Mouse (Mus musculus) frontal cortex, adult (tissue): ENCODE measurements around the gene Tmem184a.

Experiments used
- ATAC-seq: cut with Nextera tagmentation; 2 replicates; pipeline ENCODE4 v1.9.2; 2017; ENCODE audit warnings: mild to moderate bottlenecking, moderate library complexity, mixed read lengths; ENCODE audit not compliant: low TSS enrichment

Gene Tmem184a

DNA sequence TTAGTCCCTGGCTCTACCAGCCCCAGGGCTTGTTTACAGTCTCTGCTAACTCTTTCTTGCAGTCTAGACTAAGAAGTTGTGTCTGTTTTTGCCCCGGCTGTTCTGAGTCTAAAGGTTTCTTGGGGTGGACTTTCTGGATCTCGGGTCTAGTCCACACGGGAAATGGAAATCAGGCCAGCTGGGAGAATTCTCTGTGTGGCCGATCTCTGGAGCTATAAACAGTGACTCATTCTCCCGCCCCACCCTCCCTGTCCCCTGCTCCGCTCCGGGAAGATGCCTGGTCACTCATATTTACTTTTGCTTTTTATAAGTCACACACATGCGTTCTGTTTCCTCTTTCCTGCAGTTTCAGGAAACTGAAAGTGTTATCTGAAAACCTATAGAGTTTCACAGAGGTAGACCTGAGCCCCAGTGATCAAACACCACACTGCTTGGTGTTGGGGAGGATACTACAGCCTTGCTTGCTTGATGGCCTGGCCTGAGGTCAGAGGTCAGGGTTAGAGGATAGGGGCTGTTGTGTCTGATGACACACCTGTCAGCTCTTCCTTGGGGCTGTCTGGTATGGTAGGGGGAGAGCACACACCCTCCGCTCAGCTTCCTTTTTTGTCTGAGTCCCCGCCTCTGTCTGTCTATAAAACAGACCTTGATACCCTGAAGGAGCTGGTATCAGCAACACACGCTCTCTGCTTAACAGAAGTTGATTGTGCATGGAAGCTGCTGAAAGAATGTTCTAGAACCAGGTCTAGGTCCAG, 26.2 kb downstream of the Tmem184a start:
- no peak for ATAC-seq

DNA sequence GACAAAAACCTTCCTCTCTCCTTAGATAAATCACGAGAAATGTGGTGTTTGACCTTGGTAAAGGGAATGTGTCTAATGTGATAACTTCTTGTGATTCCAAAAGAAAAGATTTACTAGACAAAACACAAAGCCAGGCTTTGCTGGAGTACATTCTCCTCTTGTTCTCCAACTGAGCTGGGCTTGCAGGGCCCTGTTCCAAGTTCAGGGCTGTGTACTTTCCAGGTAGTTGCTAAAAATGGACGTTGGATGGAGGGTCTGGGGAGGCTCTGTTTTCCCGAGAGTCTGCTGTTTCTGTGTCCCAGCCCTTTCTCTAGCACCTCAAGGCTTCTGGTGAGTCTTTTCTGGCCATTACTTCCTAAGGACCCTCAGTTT, 26.8 kb downstream of the Tmem184a start:
- no peak for ATAC-seq

DNA sequence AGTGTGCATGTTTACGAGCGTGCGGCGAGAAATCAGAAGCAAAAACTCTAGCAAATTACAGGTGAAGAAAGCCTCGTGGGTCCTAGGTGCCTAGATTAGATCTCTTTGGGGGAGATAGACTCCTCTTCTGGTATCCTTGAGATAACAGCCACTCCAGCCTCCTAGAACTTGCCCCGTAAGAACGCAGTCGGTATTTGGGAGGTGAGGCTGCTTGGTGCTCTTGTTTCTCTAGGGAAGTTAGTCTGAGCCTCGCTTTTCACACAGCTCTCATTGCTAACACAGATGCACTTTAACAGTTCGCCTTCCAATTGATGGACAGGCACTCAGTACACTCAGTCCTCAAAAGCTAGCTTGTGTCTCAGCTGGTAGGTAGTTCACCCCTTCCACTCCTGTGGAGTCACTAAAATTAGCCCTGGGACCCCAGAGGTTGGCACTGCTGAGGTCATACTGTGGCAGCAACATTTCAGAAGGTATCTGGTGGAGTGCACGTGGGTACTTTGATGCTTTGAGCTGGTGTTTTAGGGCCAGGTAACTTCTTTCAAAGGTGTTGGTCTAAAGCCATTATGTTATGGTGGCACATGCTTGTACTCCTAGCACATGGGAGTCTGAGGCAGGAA, 27.4 kb downstream of the Tmem184a start:
- no peak for ATAC-seq

DNA sequence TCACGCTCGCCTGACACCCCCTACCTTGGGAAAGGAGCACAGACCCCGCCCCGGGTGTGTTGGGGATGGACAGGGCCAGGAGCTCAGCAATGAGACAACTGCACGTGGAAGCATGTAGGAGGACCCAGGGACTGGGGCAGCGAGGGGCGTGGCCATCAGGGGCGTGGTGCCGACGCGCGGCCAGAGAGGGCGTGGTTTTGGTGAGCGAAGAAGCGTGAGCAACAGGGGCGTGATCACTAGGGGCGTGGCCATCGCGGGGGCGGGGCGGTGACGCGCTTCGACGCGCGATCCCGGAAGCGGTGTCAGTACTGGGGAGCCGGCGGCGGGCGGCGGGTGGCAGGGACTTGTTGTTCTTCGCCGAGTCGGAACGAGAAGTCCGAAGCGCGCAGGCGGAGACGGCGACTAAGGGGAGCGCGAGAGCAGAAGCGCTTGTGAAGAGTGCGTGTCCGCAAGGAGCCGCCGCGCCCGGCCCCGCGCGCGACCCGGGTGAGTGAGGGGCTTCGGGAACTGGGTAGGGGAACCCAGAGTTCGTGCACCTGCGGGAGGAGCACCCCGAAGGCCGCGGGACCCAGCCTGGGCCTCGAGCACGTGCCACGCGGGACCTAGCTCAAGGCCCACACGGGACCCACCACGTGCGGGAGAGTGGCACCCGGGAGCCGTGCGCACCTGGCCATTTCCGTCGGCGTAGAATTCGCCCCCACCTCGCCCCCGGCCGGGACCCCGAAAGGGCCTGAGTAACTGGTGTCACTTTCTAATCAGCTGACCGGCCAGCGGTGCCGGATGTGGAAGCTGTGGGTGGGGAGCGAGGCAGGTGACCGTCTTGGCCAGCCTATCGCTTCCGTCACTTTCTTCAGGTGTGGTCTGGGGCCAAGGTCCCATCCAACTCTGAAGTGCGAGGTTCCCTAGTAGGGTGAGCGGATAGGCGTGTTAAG, 28.2 kb downstream of the Tmem184a start, which contains the start of gene Mafk:
TSS of gene Mafk (plus strand) at position 287 of the 932 bp plus-strand sequence.
- ATAC-seq = peak; percentile 73

DNA sequence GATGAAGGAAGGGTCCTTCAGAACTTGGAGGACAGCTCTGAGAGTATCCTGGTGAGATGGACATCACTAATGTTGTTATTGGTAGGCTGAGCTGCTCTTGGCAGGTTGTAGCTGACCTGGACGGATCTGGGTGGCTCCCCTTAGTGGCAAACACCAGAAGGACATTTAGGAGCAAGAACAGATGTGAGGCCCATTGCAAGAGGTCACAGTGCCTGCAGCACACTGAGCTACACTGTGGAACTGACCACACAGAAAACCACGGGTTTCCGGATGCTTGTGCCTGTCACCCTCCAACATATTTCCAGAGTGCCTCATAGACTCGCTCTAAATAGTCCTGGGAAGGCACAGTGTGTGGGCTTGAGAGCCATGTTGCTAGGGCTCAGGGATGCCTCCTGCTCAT, 30.3 kb downstream of the Tmem184a start:
- no peak for ATAC-seq

DNA sequence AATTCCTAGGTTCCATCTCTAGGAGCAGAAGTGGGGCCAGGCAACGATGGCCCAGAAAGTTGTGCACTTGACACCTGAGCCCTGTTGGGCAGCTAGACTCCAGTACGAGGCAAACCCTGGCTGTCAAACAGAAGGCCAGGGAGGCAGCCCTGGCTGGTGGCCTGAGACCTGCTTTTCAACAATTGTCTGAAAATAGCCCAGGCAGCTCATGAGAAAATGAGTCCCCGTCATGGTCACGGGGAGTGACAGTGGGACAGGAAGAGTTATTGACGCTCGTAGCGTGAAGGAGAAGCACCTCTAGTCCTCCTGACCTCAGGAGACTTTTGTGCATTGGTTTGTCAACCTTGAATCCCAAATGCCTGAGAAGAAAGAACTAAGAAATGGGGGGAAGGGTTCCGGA, 38.3 kb downstream of the Tmem184a start:
- no peak for ATAC-seq

DNA sequence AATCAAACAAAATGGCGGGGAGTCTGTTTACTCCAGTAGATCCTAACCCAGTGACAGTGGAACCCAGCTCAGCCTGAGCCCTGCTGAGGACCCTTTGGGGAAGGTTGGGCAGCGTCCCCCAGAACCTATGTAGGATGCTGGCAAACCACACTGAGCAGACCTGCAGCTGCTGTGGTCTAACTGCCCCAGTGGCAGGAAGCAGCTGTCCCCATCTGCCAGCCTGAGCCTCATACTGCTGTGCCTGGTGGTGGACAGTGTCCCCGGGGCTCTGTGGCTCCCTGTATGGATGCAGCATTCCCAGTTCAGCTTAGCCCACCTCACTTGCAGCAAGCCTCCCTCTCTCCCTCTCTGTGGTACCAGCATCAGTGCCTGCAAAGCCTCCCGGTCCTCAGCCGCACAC, 42.8 kb downstream of the Tmem184a start:
- ATAC-seq = no peak

DNA sequence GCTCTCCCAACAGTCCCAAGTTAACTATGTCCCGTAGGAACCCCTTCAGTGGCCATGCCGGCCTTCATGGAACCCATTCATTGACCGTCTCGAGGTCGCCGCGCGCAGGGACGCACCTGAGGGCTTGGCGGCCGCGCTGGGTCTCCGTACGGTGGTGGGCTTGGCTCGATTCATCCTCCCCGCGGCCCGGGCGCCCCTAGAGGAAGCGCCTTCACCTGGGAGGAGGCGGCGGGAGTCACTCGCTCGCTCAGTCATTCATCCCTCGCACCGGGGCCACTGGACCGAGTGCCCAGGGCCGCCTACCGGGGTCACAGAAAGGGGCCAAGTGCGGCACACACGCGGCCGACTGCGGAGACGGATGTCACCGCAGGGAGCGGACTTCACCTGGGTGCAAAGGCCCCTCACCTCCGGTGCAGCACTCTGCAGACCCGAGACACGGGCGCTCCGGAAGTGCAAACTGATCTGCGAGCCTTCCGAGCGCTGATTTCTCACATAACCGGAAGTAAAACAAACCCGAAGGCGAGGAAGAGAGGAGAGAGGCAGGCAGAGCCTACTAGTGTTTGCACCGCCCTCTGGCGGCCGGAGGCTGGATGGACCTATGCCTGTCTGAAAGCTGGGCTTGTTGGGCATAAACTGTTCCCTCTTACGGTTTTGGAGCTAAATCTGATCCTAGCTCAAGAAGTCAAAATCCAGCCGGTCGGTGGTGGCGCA, 44.3 kb downstream of the Tmem184a start, which contains the start of gene Ints1:
TSS of gene Ints1 (minus strand) at position 459 of the 711 bp plus-strand sequence.
- ATAC-seq = peak; percentile 99

DNA sequence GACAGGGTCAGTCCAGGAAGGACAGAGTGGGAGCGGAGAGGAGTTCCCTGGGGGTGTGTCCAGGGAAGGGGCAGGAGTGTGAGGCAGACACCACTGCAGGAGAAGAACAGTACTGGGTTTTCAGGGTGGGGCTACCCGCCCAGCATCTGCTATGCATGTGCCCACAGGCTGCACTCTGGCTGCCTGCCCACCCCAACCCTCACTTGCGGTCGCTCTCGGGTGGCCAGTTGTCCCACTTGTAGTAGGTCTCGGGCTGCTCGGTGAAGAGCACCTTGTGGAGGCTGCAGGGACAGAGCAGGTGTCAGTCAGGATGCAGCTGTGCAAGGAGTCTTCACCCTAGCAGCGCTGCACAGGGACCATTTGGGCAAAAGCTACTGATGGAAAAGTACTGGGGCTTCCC, 51.5 kb downstream of the Tmem184a start:
- ATAC-seq = no peak

DNA sequence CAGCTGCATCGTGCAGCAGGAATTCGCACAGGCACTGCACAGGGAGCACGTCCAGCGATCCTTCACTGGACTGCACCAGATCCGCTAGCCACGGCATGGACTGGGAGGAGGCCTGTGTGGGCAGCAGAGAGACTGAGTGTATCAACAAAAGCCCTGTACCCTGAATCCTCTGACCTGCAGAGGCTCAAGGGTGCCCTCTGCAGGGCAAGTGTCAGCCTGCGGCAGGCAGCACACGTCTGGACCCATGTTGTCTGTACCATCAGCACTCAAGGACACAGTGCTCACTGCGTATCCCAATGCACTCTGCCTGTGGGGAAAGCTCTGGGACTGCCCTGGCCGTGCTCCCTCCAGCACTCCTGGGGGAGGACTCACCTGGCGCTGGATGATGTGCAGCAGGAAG, 55.4 kb downstream of the Tmem184a start:
- no peak for ATAC-seq

DNA sequence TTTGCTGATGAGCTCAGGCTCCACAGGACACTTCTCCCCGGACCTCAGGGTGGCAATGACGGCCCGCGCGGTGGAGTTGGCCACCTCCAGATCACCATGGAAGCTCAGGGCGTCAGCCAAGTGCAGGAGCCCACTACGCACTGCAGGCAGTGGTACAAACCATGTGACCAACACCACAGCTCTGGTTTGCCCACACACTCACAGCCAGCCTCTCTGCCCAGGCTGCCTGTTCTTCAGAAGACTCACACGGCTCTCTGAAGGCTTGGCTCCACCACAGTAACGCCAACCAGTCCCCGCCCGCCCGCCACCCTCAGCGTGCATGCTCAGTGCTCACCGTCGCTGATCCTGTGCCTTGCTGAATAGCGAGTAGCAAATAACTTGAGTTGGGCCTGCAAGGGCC, 61.6 kb downstream of the Tmem184a start:
- ATAC-seq = peak; percentile 93

DNA sequence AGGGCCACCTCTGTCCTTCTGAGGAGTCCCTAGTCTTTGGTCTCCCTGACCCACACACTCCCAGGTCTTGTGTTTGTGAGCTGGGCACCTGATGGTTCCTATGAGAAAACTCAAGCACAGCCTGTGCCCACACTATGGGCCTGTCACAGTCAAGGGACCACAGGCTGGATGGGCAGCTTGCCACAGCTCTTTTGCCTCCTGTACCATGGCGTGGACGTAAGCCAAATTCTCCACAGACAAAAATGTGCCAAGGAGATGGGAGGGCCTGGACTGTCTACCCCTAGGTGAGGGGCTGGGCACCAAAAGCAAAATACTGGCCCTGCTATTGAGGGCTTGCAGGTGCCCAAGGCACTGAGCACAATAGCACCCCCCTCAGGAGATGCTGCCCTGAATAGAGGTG, 63.1 kb downstream of the Tmem184a start:
- ATAC-seq = no peak

DNA sequence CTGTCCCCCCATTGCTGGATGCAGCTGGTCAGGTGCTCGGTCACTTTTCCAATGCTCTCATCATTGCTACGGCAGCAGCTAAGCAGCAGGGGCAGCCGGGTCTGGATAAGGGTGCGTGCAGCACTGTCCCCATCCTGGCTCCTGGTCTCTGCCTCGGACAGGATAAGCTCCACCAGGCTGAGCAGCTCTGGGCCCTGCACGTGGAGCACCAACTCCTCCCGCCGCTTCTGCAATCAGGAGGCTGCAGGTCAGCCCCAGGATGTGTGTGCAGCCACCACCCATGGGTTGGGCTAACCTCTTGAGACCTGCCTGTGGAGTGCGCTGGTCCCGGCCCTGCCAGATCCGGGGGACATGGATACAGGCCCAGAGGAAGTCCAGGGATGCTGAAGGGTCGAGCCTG, 63.6 kb downstream of the Tmem184a start:
- no peak for ATAC-seq

DNA sequence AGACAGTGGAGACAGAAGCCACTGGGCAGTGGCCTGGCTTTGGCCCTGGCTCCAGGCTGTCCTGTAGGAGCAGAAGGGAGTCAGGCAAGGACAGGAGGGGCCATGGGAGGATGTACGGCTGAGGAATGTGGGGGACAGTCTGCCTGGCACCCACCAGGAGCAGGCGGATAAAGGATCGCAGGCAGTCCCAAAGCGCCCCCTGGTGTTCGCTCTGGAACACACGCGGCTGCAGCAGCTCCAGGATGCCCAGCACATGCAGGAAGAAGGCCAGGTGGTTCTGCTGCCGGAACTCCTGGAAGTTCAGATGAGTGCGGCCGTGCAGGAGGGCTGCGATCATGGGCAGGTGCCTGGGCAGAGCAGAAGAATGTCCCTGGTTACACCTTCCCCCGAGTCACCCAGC, 65.0 kb downstream of the Tmem184a start:
- peak; percentile 21; the same call in 1 of the 2 replicates for ATAC-seq
